Mouse (Mus musculus) gastrocnemius, adult 18-20 months (tissue): ENCODE measurements around the gene 5330417C22Rik. TPM values are rescaled to one million over a fixed set of nuclear protein-coding genes. Genes with fewer than 3 reads are reported as not detected.
A peak's percentile ranks its signal among the peaks of the same experiment; 100 is the strongest.
"Not testable (repeated sequence)": the region's sequence is repeated elsewhere in the genome, so short reads cannot be mapped to it uniquely, and the experiment has no call there.

Experiments
- DNase-seq: peaks from one replicate; pipeline ENCODE4 v3.0.0; 2021; ENCODE audit warnings: low spot score
- total RNA-seq, 2 experiments: library from RNA; stranded (reverse); gene quantifications; 2 replicates each; pipeline ENCODE4 v1.2.3; 2021

5330417C22Rik gene
- total RNA-seq, 2 experiments from 2014 or later, result not detected

DNA sequence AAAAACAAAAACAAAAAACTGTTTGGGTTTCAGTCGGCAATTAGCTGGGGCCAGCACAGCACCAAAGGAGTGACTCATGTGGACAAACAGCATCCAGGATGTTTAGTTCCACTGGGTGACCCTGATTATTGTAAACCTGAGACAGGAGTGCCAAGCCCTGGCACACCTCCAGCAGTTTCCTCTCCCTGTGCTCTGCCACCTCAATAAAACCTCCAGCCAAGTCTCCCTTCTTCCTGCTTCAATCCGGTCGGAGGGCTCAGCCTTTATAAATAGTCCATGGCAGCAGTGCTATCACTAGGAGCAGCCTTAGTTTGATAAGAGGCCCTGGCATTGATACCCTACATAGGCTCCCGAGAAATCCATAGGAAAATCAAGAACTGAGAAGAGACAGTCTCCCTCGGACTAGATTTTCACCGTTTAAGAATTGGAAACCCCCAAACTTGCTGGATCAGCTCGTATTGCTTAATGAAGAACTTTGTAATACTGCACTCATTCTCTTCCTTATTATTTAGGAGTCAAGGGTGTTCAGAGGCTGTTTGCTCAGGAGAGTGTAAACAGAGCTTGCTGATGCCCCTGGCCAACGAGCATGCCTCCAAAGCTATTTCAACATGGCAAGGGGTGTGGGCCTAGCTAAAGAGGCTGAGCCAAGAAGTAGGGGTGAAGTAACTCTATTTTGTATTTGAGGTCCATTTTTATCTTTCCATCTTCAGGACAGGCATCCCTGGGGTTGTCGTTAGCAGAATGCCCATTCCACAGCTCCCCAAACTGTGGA lies 3.0 kb downstream of the 5330417C22Rik start:
- DNase-seq, result no peak

DNA sequence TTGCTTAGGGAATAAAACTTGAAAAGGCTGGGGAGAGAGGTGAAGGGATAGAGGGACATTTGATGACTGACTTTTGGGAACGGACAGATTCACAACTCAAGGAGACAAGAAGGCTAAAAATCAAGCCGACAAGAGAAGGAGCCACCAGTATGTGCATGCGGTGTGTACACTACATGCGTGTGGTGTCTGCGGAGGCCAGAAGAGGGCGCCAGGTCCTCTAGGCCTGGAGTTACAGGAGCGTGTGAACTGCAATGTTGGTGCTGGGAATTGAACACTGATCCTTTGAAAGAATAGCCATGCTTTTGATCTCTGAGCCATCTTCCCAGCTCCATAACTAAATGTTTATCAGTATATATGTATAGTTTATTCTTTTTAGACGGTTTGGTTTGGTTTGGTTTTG lies 7.8 kb downstream of the 5330417C22Rik start:
- DNase-seq, result no peak

DNA sequence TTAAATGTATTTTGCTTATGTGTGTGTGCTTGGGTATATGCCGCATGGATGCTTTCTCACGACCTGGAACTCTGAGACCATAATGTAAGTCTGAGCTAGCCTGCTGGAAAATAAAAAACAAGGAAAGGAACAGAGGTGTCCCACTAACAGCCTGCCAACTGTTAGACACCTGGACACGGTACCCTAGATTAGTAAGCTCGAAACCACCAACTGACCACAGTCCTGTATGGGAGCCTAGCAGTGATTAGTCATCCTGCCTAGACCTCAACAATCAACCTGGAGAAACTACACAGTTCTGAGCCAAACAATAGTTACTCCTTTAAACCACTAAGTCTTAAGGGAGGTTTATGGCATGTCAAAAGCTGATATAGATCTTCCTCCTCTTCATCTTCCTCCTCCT lies 12.9 kb downstream of the 5330417C22Rik start:
- no peak for DNase-seq

DNA sequence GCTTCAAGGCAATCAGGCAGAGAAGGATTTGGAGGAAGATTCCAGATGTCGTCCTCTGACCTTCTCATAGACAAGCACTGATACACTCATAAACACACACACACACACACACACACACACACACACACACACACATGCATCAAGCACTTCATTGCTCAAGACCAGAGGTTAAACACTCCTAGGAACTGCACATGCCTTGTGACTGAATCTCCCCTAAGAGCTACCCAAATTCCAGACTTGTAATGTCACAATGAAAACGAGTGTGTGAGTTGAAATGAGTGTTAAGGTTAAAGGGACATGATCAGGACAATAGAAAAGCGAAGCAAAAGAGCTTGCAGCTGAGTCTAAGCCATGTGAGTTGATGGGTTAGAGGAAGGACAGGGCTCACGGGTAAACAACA lies 18.1 kb downstream of the 5330417C22Rik start:
- no peak for DNase-seq

DNA sequence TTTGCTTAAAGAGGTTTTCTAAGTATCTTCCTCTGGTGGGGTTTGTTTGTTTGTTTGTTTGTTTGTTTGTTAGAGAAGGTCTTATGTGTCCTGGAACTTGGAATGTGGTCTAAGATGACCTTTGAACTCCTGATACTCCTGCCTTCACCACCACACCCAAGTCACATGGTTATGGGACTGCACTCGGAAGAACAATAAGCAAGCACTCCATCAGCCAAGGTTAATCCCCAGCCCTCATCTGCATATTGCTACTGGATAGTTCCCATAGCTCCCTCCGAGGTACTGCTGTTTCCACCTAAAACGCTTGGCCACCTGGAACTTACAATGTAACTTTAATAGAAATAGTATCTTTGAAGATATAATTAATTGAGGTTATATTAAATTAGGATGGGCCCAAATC lies 22.9 kb downstream of the 5330417C22Rik start:
- DNase-seq, result no peak

DNA sequence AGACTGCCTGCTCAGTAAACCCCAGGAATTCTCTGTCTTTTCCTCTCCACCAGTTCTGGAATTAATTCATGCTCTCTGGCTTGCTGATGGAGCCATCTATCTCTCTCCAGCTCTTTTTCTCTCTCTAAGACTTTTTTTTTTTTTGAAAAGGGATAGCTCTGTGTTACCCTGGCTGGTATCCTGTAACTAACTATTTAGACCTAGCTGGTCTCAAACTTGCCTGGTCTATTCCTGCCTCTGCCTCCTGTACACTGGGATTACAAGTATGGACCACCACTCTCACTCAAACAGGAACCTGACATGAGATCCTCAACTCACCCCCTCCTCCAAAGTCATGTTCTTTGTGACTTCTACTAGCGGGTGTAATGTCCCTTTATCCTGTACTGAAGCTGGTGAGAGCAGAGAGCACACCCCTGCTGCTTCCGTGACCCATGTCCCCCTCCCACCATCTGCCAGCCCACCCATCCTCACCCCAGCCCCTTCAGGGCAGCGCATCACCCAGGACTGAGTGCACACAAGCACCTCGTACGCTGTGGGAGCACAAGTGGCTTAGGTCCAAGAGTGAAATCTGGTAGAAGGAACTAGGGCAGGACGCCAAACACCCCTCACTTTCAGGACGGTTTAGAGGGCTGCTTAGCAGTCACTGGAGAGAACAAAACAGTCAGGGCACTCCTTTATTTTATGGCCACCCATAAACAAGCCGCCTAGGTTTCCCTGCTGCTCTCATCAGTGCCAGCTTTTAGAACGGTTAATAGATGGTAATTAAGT lies 25.4 kb downstream of the 5330417C22Rik start:
- DNase-seq, result no peak

DNA sequence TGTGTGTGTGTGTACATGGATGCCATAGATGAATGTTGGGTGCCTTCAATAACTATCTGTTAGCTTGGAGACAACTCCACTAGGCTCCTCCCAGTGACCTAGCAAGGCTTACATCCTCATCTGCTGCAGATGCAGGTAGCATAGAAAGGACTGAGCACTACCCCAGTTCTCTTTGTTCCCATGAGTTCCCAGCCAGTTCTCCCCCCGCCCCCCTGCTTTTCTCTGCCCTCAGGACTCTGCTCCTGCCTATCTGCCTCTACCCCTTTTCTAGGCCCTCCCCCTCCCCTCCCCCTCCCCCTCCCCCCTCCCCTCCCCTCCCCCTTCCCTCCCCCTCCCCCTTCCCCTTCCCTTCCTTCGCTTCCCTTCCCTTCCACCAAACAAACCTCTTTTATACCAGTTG lies 26.2 kb downstream of the 5330417C22Rik start:
- no peak for DNase-seq

DNA sequence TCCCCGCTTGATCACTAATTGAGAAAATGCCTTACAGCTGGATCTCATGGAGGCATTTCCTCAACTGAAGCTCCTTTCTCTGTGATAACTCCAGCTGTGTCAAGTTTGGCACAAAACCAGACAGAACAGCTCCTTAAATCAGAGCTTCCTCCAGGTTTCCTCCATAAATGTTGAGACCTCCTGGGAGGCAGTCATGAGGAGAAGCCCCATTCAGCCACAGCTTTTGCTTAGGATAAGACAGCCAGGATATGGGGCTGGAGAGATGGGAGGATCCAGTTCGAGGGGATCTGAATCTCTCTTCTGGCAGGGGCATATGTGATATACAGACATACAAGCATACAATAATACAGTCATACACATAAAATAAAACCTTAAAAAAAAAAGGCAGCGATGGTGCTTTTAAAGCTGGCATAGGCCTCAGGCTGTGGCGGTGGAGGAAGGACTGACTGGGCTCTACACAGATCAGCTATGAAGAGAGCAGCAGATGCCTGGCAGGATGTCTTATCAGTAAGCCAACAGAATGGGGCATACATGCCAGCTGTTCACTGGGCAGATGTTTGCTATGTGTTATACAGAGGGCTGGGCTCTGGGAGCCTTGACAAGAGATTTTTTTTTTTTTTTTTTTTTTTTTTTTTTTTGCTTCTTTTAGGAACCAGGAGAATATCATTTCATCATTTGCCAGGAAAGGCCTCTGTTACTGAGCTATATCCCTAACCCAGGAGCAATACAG lies 27.4 kb downstream of the 5330417C22Rik start:
- no peak for DNase-seq

DNA sequence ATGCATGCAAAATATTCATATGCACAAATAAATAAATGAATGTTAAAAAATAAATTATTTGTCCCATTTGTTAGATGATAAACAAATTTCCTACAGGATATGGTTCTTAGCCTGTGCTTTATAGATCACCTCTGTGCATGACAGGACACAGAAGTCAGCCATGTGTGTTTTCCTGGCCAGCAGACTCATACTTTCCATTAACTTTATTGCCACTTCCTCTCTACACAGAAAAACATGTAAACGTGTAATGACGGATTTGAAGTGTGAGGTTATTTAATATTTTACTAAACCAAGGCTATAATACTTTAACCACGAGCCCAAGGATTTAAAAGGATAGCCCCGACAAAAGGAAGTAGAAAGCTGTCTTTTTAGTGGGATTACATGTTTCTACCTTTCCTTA lies 32.4 kb downstream of the 5330417C22Rik start:
- no peak for DNase-seq

DNA sequence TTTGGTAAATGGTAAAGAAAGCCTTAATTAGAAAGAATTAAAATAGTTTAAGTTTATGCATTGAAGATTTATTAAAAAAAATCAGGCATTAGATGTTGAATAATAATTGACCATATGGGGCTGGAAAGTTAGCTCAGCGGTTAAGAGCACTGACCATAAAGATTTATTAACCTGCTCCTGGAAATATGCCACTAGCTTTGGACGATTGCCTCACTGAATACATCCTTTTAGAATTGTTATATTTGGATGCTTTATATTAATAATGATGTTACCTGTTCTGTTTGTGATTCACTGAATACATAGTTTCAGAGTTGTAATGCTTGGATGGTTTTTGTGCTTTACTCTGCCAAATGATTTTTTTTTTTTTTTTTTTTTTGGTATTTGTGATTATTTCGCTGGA lies 34.9 kb downstream of the 5330417C22Rik start:
- not testable (repeated sequence) for DNase-seq

DNA sequence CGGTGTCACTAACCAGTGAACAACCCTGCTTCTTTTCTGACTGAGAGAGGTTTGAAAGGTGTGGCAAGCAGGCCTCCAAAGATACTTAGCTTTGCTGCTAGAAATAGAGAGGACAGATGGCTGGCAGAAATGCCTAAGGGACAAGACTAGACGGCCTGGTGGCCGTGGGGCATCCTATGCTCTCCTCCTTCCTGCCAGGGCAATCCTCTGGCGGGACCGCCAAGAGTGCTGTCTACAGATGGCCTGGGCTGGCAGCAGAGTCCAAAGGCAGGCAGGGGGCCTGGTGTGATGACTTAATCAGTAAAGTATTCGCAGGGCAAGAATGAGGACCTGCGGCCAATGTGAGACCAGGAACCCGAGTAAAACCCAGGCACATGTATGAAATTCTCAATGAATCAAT lies 36.5 kb downstream of the 5330417C22Rik start:
- DNase-seq, result no peak

DNA sequence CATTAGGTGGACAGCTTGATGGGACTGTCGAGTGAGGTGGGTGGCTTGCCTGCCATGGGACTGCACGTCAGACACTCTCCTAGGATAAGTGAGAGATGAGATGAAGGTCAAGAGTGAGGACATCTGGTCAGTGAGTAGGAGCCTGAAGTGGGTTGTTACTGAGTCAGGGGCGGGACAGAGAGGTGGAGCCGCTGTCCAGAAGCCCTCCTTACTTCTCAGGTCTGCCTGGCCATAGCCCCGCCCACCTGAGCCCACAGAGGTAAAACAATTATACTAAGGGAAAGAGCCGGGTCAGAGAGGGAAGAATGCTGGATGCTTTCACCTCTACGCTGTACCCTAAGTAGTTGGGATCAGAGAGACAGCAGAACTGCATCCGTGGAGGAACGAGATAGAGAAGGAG lies 38.7 kb downstream of the 5330417C22Rik start:
- DNase-seq, result no peak

DNA sequence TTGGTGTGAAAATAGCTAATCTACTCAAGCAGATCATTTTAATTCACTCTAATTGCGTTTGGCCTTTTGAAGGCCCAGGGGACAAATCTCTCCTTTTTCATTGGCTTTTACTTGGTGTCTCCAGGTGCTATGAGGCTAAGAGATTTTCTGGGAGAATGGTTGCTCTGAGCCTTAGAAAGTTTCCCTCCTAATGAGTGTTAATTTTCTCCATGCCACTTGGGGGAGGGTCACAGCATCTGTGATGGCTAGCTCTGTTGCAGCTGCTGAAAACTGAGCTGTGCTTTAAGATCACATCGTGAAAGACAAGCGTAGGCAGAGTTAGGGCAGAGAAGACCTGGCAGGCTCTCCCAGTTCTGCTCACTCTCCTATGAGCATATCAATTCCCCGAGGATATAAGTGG lies 40.9 kb downstream of the 5330417C22Rik start:
- DNase-seq, result peak; percentile 30

DNA sequence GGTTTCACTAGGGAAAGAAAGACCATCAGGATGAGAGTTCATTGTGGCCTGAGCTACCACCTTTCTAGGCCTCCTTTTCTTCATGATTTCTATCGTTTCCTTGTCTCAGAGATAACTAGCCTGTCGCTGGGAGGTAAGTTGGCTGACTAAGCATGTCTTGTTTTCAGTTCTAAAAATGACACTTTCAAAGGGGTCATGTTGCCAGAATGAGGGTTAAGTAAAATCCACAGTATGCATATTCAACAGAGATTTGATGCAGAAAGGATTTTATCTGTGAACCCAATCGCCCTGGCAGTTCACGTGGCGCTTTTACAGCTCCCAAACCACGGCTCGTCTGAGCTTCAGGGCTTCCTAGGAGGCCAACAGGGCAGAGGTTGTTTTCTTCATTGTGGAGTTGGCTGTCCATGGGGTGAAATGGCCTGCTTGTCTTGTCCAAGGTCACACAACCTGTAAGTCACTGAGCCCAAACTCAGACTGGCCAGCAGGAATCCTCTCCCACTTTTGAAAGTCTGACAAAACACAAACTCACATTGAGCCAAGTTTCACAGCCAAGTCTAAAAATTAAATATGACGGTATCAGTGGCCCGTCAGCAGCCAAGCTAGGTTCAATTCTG lies 41.4 kb downstream of the 5330417C22Rik start:
- peak; percentile 15 for DNase-seq

DNA sequence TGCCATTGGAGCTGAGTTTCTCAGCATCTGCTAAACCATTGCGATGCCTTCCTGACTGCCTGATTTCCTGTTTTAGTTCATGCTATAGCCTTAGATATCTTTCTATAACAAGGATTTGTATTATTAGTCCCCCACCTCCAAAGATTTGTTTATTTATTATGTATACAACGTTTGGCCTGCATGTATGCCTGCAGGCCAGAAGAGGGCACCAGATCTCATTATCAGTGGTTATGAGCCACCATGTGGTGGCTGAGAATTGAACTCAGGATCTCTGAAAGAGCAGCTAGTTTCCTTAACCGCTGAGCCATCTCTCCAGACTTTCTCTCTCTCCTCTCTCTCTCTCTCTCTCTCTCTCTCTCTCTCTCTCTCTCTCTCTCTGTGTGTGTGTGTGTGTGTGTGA lies 46.4 kb downstream of the 5330417C22Rik start:
- no peak for DNase-seq

DNA sequence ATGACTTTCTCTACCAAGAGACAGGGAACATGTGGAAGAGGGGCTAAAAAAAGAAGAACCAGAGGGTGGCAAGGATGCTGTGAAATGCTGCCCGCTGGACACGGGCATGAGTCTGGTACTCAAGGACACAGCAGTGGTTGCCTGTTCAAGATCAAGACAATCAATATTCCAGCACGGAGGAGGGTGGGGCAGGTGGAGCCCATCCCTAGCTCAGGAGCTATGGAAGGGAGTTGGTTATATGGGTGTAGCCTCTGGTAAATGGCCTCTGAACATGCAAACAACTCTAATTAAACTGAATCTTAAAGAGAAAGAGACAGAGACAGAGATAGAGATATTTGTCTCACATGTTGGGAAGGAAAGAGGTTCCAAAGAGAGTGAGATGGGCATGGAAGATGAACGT lies 51.6 kb downstream of the 5330417C22Rik start:
- no peak for DNase-seq

DNA sequence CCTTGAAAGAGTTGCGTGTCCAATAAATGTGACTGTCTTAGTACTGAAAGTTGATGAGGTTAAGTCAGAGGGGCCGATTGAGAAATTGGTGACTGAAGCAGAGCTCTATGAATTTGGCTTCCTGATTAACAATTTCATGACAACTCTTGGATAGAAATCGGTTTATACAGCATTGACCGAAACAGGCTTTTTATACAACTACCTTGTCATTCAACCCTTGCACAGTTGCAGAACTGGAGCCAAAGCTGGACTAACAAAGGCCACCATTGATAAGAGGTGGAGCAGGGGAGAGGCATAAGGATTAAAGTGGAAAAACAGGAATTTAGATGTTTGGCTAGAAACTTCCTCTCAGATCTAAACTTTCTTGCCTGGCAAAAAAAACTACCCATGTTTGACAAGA lies 57.5 kb downstream of the 5330417C22Rik start:
- no peak for DNase-seq

DNA sequence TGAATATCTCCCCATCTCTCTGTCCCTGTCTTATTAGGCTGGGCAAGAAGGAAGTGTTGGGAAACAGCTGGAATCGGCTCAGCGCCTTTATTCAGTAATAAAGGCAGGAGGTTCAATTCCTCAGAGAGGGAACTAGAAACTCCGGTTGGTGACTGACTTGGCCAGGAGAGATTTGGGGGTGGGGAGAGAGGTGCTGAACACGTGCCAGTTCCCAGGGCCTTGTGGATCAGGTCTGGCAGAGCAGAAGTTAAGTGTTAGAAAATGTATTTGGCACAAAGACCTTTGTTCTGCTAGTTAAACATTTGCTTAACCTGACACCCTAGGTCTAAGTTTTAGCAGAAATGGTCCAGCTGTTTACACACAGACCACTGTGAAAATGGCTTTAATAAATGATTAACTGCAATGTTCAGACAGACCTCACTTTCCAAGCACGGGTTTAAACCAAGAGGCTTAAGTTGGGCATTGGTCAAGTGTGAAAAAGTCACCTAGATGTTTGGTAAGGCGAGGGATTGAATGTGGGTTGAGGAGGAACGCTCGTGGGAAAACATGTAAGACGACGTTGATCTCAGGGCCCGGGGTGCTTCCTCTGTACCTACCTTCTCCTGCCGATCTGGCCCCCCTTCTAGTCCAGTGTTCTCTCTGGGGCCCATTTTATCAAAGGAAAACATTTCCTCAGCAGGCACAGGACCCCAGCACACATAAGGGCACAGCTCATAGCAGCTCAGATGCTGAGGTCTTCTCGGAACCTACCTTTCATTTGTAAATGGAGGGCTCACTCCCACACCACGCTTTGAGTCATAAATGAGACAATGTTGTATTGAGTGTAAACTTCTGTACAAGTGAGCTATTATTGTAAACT lies 59.3 kb downstream of the 5330417C22Rik start:
- DNase-seq, result peak; percentile 45

DNA sequence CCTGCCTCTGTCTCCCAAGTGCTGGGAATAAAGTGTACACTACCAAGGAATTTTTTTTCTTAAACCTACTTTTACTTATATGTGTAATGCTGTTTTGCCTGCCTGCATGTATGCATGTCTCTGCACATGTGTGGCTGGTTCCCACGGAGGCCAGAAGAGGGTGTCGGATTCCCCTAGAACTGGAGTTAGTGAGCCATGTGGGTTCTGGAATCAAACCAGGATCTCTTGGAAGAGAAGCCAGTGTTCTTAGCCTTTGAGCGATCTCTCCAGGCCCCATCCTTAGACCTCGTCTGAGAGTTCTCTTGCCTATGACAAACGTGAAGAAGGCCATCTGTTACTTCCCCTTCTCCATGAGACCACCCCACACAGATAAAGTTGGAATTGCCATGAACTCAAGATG lies 60.8 kb downstream of the 5330417C22Rik start:
- DNase-seq, result peak; percentile 4

DNA sequence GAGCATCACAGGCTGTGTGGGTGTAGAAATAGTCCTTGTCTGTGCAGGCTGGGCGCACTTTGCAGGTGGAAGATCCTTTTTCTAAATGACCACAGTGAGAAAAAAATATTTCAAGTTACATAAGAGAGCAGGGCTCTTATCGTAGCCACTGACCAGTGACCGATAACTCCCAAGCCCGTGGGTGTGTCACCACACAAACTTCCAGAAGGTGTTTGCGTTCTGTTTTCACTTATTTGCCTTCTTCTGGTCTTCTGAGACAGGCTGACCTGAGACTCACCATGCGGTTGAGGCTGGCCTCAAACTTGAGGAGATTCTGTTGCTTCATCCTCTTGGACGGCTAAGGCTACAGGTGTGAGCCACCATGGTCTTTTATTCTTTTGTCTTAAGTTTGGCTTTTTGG lies 61.4 kb downstream of the 5330417C22Rik start:
- no peak for DNase-seq

DNA sequence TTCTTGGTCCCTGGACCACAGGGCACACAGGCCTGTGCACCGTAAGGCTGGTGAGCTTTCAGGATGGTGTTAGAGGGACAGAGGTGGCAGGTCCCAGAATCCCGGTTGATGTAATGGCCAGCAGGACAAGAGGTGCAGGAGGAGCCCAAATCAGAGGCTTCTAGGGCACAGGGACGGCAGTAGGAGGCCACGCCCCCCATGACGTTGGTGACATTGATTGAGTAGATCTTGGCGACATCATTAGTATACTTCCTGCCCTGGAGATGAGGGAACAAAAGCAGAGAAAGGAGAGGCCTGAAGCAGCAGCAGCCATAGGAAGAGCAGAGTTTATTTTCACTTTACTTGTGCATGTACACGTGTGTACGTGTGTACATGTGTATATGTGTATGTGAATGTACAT lies 68.6 kb downstream of the 5330417C22Rik start:
- no peak for DNase-seq
